Mouse (Mus musculus) gastrocnemius, postnatal 10 days (tissue): ENCODE results near the gene 1700020D05Rik. TPM values are rescaled to one million over a fixed set of nuclear protein-coding genes. Genes with fewer than 3 reads are reported as not detected.
"Not testable (repeated sequence)": the region's sequence is repeated elsewhere in the genome, so short reads cannot be mapped to it uniquely, and the experiment has no call there.

Source experiments
- DNase-seq: peaks from one replicate; pipeline ENCODE4 v3.0.0; 2021; ENCODE audit warnings: mixed read lengths
- total RNA-seq, 2 experiments: library from RNA; stranded (reverse); gene quantifications; 2 replicates each; pipeline ENCODE4 v1.2.3; 2021

Gene 1700020D05Rik
- total RNA-seq, 2 experiments from 2014 or later, result 0.47 to 1.4 TPM

- DNase-seq, result no peak
Measured at GRCm38 (mm10) chr19:5495353-5496051, 8.1 kb downstream of the 1700020D05Rik start.

- no peak for DNase-seq
Measured at GRCm38 (mm10) chr19:5494314-5494713, 9.3 kb downstream of the 1700020D05Rik start.

- DNase-seq, result not testable (repeated sequence)
Measured at GRCm38 (mm10) chr19:5493301-5493721, 10.3 kb downstream of the 1700020D05Rik start.

- DNase-seq, result no peak
Measured at GRCm38 (mm10) chr19:5492641-5493040, 10.9 kb downstream of the 1700020D05Rik start.

GRCm38 (mm10) chr19:5490898-5491708 lies 12.5 kb downstream of the 1700020D05Rik start:
- DNase-seq, result peak; percentile 78

GRCm38 (mm10) chr19:5490313-5490897 lies 13.2 kb downstream of the 1700020D05Rik start, which contains the start of gene Cfl1:
Gene Cfl1, plus strand, starts transcription at chr19:5490455.
- DNase-seq, result peak; percentile 92

GRCm38 (mm10) chr19:5489721-5490120 lies 13.9 kb downstream of the 1700020D05Rik start:
- DNase-seq, result not testable (repeated sequence)

- peak; percentile 95 for DNase-seq
Measured at GRCm38 (mm10) chr19:5488878-5489571, 14.6 kb downstream of the 1700020D05Rik start.

- peak; percentile 97 for DNase-seq
Measured at GRCm38 (mm10) chr19:5487768-5488550, 15.6 kb downstream of the 1700020D05Rik start, which contains the start of gene Mus81. Gene Mus81, minus strand, starts transcription at chr19:5488402.

GRCm38 (mm10) chr19:5486771-5487170 lies 16.8 kb downstream of the 1700020D05Rik start:
- DNase-seq, result no peak

- no peak for DNase-seq
Measured at GRCm38 (mm10) chr19:5486286-5486685, 17.3 kb downstream of the 1700020D05Rik start.

- DNase-seq, result no peak
Measured at GRCm38 (mm10) chr19:5485821-5486220, 17.8 kb downstream of the 1700020D05Rik start.

- DNase-seq, result no peak
Measured at GRCm38 (mm10) chr19:5485371-5485770, 18.2 kb downstream of the 1700020D05Rik start.

GRCm38 (mm10) chr19:5484496-5484895 lies 19.1 kb downstream of the 1700020D05Rik start:
- DNase-seq, result no peak

GRCm38 (mm10) chr19:5483386-5484359 lies 19.9 kb downstream of the 1700020D05Rik start:
- no peak for DNase-seq

- no peak for DNase-seq
Measured at GRCm38 (mm10) chr19:5481398-5481797, 22.2 kb downstream of the 1700020D05Rik start.

- no peak for DNase-seq
Measured at GRCm38 (mm10) chr19:5480016-5480415, 23.6 kb downstream of the 1700020D05Rik start.

- no peak for DNase-seq
Measured at GRCm38 (mm10) chr19:5477668-5478300, 25.8 kb downstream of the 1700020D05Rik start.

- DNase-seq, result no peak
Measured at GRCm38 (mm10) chr19:5477004-5477667, 26.5 kb downstream of the 1700020D05Rik start.
